Mouse (Mus musculus): ENCODE measurements at regions not wholly inside any gene's neighbourhood (a gene's known extent, or its start where the extent isn't known, plus 50 kb on each side); places are given as distances from the start of the nearest gene placed in this dataset.

DNA sequence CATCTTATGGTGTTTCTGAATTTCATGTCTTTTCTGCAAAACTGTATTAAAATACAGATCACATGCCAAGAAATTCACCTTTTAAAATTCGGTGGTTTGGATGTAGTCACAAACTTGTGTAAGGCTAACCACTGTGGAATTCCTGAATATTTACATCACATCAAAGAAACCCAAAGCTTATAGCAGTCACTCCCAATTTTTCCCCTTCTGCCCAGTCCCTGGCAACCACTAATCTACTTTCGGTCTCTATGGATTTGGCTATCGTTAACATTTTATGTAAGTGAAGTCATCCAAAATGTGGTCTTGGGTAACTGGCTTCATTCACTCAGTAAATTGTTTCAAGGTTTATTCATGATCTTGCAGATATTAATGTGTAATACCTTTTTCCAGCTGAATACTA is 226.0 kb upstream of the Pappa start:
- ATAC-seq (ENCODE audit: low FRiP score, low read depth), result no peak

GRCm38 (mm10) chr4:64901091-64901845 is 222.7 kb upstream of the Pappa start:
- Histone ChIP-seq H3K4me1 (no peaks in the 10 kb centered on the region), H3K4me3 (no peak overlapping the region), H3K4me2 (replicated peaks) (no peak overlapping the region), H3K27me3 (no peaks in the 10 kb centered on the region), H3K27ac (replicated peaks) (no peak overlapping the region), H3K36me3 (no peaks in the 10 kb centered on the region), H3K9ac (replicated peaks) (no peak overlapping the region), H3K9me3 (no peaks in the 10 kb centered on the region)
- WGBS, result 75% methylated on average over 5 of the region's 5 CpGs
- no peak for ATAC-seq (ENCODE audit: low FRiP score, low read depth)

More for the DNA sequence above, 226.0 kb upstream of the Pappa start:
- H3K4me3 ChIP-seq, result no peak overlapping the region
- no peak overlapping the region for H3K27ac ChIP-seq (replicated peaks)
- no peak overlapping the region for H3K9ac ChIP-seq (replicated peaks)
- H3K27me3 ChIP-seq, result no peaks in the 10 kb centered on the region
- H3K9me3 ChIP-seq, result no peaks in the 10 kb centered on the region
- H3K4me1 ChIP-seq, result no peaks in the 10 kb centered on the region
- WGBS, result 78% methylated on average over 3 of the region's 3 CpGs
- H3K4me2 ChIP-seq (replicated peaks), result no peak overlapping the region
- H3K36me3 ChIP-seq, result no peaks in the 10 kb centered on the region

DNA sequence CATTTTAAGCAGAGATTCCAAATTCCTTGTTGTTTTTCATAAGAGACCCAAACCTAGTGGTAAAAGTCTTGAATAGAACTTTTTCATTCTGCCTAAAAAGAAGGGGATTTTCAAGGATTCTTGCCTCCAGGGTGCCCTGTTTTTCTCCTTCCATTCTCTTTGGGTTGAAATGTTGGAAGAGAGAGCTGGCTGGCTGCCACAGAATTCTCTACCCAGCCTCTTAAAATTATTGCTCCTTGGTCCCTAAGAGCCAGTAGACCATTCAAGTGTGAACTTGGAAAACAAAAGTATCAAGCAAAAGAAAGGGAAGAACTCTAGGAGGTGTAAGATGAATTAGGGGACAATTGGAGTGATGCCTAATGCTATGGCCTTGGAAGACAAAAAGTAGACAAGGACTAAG is 200.2 kb upstream of the Pappa start:
- Histone ChIP-seq H3K9ac (replicated peaks) (no peak overlapping the region), H3K4me2 (replicated peaks) (no peak overlapping the region), H3K4me3 (no peak overlapping the region), H3K4me1 (no peaks in the 10 kb centered on the region), H3K27me3 (no peaks in the 10 kb centered on the region), H3K36me3 (no peaks in the 10 kb centered on the region), H3K27ac (replicated peaks) (no peak overlapping the region), H3K9me3 (no peaks in the 10 kb centered on the region)
- ATAC-seq (ENCODE audit: low FRiP score, low read depth), result no peak

DNA sequence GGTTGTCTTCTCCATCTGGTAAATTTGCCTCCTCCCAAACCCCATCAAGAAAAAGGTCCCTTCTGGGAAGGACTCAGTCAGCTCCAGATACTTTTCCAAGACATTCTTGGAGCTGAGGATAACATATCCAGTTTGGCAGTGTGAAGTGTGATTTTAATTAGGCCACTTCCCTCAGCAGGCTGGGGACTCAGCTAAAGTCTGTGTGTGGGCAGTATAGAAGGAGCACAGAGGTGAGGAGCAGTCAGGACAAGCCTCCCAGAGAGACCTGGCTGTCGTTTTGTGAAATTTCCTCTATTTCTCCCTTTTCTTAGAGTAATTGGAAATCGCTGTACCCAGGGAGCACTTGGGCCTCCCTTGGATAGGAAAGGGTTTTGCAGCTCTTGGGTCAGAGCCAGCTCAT is 195.4 kb upstream of the Pappa start:
- H3K27me3 ChIP-seq, result no peaks in the 10 kb centered on the region
- H3K9me3 ChIP-seq, result no peaks in the 10 kb centered on the region
- H3K4me1 ChIP-seq, result no peaks in the 10 kb centered on the region
- no peaks in the 10 kb centered on the region for H3K36me3 ChIP-seq
- WGBS, result 65% methylated on average over 2 of the region's 2 CpGs
- no peak overlapping the region for H3K27ac ChIP-seq (replicated peaks)
- no peak for ATAC-seq (ENCODE audit: low FRiP score, low read depth)
- no peak overlapping the region for H3K9ac ChIP-seq (replicated peaks)
- no peak overlapping the region for H3K4me2 ChIP-seq (replicated peaks)
- no peak overlapping the region for H3K4me3 ChIP-seq

- no peak overlapping the region for H3K9ac ChIP-seq (replicated peaks)
- no peak for ATAC-seq (ENCODE audit: low FRiP score, low read depth)
- H3K4me3 ChIP-seq, result no peak overlapping the region
- no peaks in the 10 kb centered on the region for H3K27me3 ChIP-seq
- H3K4me1 ChIP-seq, result no peaks in the 10 kb centered on the region
- no peak overlapping the region for H3K27ac ChIP-seq (replicated peaks)
- no peak overlapping the region for H3K4me2 ChIP-seq (replicated peaks)
- no peaks in the 10 kb centered on the region for H3K9me3 ChIP-seq
- no peaks in the 10 kb centered on the region for H3K36me3 ChIP-seq
Observed at GRCm38 (mm10) chr4:64945547-64945946, 178.4 kb upstream of the Pappa start.

DNA sequence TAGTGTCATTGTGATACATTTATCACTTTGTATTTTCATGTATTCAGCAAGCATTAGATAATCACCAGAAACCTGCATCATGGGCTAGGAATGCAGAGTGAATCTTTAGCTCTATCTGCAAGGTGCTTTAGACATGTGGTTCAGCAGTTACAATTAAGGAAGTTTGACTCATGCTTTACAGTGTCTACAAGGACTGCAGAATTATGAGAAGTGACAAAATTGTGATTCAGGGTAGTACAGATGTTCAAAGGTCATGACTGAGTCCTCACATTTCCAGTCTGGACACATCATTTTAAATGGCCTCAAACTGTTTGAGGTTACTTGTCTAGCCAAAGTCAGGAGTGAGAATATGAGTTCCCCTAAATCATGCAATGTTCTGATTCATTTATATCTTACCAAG is 171.3 kb upstream of the Pappa start:
- H3K4me2 ChIP-seq (replicated peaks), result no peak overlapping the region
- H3K27ac ChIP-seq (replicated peaks), result no peak overlapping the region
- no peak overlapping the region for H3K9ac ChIP-seq (replicated peaks)
- ATAC-seq (ENCODE audit: low FRiP score, low read depth), result no peak
- no peaks in the 10 kb centered on the region for H3K27me3 ChIP-seq
- H3K36me3 ChIP-seq, result no peaks in the 10 kb centered on the region
- no peak overlapping the region for H3K4me3 ChIP-seq
- H3K9me3 ChIP-seq, result no peaks in the 10 kb centered on the region
- H3K4me1 ChIP-seq, result no peaks in the 10 kb centered on the region

DNA sequence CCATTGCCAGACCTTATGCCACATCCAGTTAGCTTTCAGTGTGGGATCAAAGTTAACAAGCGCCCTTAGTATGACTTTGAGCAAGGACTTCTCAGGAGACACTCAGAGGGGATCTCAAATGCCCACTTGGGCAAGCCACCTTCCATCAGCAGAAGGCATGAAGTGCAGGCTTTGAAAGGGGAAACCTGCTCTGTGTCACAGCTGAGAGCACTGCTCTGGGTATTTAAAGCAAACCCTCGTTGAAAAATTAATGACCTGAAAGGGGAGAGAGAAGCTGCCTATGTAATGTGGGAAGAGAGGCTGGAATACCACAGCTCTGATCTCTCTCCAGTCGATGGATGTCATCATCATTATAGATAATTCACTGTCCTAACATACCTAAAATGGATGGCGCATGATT is 165.1 kb upstream of the Pappa start:
- H3K36me3 ChIP-seq, result no peaks in the 10 kb centered on the region
- no peak overlapping the region for H3K9ac ChIP-seq (replicated peaks)
- H3K9me3 ChIP-seq, result no peaks in the 10 kb centered on the region
- no peak overlapping the region for H3K27ac ChIP-seq (replicated peaks)
- H3K4me3 ChIP-seq, result no peak overlapping the region
- H3K4me1 ChIP-seq, result no peaks in the 10 kb centered on the region
- WGBS, result 82% methylated on average over 4 of the region's 4 CpGs
- H3K4me2 ChIP-seq (replicated peaks), result no peak overlapping the region
- ATAC-seq (ENCODE audit: low FRiP score, low read depth), result no peak
- H3K27me3 ChIP-seq, result no peaks in the 10 kb centered on the region

DNA sequence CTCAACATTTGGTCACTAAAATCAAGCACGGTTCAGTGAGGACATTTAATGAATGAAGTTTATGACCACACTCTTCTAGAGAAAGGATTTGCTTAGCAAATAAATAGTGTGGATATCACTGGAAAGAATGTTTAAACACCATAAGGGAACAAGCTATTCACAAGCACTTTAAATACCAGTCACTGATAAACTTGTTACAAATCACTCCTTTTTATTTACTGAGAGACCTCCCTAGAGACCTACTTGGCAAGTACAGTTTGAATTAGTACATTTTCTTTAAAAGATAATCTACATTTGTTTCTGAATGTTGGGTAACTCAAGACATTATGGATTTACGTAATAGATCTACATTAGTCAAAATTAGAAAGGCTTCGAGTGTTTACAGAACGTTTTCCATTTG is 162.2 kb upstream of the Pappa start:
- H3K4me2 ChIP-seq (replicated peaks), result no peak overlapping the region
- no peaks in the 10 kb centered on the region for H3K36me3 ChIP-seq
- H3K27ac ChIP-seq (replicated peaks), result no peak overlapping the region
- no peak for ATAC-seq (ENCODE audit: low FRiP score, low read depth)
- H3K9ac ChIP-seq (replicated peaks), result no peak overlapping the region
- H3K9me3 ChIP-seq, result no peaks in the 10 kb centered on the region
- 84% methylated on average over 4 of the region's 4 CpGs for WGBS
- no peaks in the 10 kb centered on the region for H3K27me3 ChIP-seq
- H3K4me3 ChIP-seq, result no peak overlapping the region
- no peaks in the 10 kb centered on the region for H3K4me1 ChIP-seq
